Mouse (Mus musculus): Measurements from ENCODE around the gene Ptpre. TPM values are rescaled to one million over a fixed set of nuclear protein-coding genes. Genes with fewer than 3 reads are reported as not detected.
A peak's percentile ranks its signal among the peaks of the same experiment; 100 is the strongest.

The Ptpre gene
- total RNA-seq, 2 experiments from 2014 or later: 6.1 to 13.0 TPM

- no peak for ATAC-seq (replicated peaks; ENCODE audit: low FRiP score, poor library complexity, severe bottlenecking)
These were observed 8.8 kb upstream of the Ptpre start, which contains the start of gene Clrn3 for GRCm38 (mm10) chr7:135528515-135528914. Clrn3 (minus strand) TSS chr7:135528654.

DNA sequence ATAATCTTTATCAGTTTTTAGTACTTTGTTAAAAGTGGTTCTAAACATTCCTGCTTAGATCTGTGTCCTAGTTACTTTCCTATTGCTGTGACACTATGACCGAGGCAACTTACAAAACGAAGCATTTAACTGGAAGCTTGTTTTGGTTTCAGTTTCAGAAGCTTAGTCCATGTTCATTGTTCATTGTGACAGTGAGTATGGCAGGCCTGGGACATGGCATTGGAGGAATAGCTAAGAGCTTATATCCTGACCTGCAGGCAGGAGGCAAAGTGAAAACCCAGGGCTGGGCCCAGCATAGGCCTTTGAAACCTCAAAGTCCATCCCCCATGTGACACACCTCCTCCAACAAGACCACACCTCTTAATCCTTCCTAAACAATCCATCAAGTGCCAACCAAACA lies 8.2 kb upstream of the Ptpre start:
- ATAC-seq (replicated peaks; ENCODE audit: low FRiP score, poor library complexity, severe bottlenecking): no peak

- no peak for ATAC-seq (replicated peaks; ENCODE audit: low FRiP score, poor library complexity, severe bottlenecking)
These were observed 2.6 kb upstream of the Ptpre start for GRCm38 (mm10) chr7:135534548-135535189.

GRCm38 (mm10) chr7:135535908-135536307 lies 1.4 kb upstream of the Ptpre start:
- ATAC-seq (replicated peaks; ENCODE audit: low FRiP score, poor library complexity, severe bottlenecking): no peak

DNA sequence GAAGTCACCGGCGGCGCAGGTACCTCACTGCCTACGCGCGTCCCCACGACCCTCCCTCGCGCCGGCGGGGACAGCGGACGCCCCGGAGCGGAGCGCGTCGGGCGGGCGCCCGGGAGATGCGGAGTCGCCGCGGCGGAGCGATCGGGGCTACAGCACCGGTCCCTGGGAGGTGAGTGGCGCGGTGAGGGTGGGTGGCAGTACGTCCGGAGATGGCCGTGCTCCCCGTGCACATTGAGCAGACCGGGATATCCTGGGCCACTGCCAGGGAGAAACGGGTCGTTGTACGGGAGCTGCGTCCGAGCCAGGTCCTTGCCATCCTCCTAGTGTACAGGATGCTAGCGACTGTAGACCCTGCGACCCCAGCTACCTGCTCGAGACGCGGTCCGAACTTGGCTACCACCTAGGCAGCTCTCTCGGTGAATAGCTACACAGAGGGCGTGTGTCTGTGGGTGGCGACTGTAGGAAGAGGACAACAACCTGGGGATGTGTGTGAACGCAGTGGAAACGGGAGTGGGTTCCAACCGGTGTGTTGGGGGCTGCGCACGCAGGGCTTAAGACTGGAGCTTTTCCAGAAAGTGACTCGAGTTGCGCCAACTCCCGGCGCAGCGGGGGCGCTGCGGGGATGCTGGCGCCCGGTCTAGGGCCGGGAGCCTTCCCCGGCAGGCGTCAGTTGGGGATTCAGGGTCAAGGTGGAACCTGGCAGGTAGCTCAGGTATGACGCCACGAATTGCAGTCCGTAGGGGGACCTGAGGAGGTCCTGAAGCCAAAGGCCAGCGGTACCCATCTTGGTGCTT lies 864 bp downstream of the Ptpre start:
- 0 out of 2 replicates have a peak, but pooled peaks have one; percentile 1 for ATAC-seq (replicated peaks; ENCODE audit: low FRiP score, poor library complexity, severe bottlenecking)

- ATAC-seq (replicated peaks; ENCODE audit: low FRiP score, poor library complexity, severe bottlenecking): no peak
These were observed 2.1 kb downstream of the Ptpre start for GRCm38 (mm10) chr7:135539429-135539828.

DNA sequence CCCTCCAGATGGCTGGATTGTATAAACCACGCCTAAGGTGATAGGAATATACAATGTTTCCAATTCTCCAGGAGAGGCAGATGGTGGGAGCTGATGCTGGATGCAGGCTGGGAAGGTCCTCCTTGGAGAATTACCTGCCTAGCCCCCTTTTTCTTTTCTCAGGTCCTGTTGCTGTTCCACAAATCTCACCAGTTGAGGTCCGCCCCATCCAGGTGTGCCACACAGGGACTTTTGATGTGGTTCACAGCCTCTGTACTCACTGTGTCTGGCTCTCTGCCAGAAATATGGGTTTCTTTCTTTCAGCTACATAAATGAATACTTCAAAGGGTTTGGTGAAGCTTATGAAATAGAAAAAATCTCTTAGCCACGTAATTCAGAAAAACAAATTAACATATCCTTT lies 5.0 kb downstream of the Ptpre start:
- ATAC-seq (replicated peaks; ENCODE audit: low FRiP score, poor library complexity, severe bottlenecking): no peak

- no peak for ATAC-seq (replicated peaks; ENCODE audit: low FRiP score, poor library complexity, severe bottlenecking)
These were observed 5.8 kb downstream of the Ptpre start for GRCm38 (mm10) chr7:135543033-135543432.

DNA sequence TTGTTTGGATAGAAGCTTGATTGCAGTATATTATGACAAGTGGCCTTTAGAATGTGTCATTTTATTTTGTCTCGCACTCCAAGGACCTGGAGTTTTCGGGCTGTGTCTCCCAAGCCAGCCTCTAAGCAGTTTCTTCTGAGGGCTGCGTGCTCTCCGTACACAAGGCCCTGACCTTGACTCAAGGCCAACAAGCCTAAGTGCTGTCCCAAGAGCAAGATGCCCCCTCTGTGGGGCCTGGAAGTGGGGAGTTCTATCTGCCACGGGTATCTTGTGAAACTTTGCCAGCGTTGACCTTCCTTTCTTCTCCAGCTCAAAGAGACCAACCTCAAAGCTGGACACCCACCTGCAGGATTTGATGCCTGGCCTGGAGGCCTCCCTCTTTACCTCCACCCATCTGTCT lies 7.0 kb downstream of the Ptpre start:
- ATAC-seq (replicated peaks; ENCODE audit: low FRiP score, poor library complexity, severe bottlenecking): no peak

DNA sequence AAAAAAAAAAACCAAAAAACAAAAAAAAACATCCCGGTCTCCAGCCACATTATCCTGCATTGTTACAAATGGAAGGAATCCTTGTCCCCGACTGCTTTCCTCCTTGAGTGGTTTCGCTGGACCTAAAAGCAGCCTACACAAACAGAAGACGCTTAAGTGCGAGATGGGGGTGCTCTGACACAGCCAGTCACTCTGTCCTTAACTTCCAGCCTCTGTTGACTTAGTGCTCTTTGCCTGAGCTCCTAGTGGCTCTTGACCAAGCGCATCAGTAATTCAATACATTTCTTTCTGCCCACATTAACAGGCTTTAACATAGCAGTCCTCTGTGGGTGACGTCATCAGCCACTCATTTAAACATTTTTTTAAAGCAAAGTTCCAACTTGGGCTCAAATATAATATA lies 8.7 kb downstream of the Ptpre start:
- ATAC-seq (replicated peaks; ENCODE audit: low FRiP score, poor library complexity, severe bottlenecking): no peak

DNA sequence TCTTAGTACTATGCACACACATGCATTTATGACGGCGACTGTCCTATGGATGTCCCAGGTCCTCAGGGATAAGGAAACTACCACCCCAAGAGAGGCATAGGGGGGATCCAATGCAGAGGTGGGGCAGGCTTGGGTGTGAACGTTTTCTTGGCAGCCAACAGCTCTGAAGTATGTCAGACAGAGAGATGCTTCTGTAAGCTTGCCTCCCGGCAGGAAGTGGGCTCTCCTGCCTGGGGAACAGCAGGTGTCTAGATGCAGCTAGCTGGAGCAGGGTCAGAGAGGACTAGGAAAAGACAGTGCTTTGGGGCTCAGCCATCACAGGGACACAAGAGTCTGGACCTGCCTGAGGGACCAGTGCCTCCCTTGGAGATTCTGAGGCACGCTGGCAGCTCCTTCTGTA lies 9.2 kb downstream of the Ptpre start:
- no peak for ATAC-seq (replicated peaks; ENCODE audit: low FRiP score, poor library complexity, severe bottlenecking)

GRCm38 (mm10) chr7:135548434-135548833 lies 11.2 kb downstream of the Ptpre start:
- ATAC-seq (replicated peaks; ENCODE audit: low FRiP score, poor library complexity, severe bottlenecking): no peak

DNA sequence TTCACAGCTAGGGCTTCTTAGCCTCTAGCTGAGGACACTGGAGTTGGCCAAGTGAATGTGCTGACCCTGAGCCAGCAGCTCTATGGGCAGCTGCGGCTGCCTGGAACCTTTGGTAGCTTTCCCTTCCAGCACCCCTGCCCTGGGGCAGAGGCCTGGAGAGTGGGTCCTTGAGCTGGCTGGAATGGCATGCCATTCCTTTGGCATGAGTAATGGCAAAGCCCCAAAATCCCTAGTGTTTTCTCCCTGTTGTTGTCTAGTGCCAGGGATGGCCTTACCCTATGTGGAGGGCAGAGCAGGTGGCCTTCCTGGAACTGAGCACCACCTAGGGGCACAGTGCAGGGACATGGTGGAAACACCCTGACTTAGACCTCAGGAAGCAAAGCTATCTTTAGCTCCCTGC lies 14.3 kb downstream of the Ptpre start:
- no peak for ATAC-seq (replicated peaks; ENCODE audit: low FRiP score, poor library complexity, severe bottlenecking)

DNA sequence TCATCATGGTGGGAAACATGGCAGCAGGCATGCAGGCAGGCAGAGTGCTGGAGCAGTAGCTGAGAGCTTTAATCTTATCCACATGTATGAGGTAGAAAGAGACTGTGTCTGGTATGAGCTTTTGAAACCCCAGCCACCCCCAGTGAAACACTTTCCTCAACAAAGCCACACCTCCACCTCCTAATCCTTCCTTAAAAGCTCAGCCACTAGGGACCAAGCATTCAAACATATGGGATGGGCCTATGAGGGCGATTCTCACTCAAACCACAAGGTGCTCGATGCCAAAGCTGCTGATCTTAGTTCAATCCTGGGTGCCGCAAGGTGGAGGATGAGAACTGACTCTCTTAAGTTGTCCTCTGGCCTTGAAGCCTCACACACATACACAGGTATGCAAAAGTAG lies 16.3 kb downstream of the Ptpre start:
- ATAC-seq (replicated peaks; ENCODE audit: low FRiP score, poor library complexity, severe bottlenecking): no peak

DNA sequence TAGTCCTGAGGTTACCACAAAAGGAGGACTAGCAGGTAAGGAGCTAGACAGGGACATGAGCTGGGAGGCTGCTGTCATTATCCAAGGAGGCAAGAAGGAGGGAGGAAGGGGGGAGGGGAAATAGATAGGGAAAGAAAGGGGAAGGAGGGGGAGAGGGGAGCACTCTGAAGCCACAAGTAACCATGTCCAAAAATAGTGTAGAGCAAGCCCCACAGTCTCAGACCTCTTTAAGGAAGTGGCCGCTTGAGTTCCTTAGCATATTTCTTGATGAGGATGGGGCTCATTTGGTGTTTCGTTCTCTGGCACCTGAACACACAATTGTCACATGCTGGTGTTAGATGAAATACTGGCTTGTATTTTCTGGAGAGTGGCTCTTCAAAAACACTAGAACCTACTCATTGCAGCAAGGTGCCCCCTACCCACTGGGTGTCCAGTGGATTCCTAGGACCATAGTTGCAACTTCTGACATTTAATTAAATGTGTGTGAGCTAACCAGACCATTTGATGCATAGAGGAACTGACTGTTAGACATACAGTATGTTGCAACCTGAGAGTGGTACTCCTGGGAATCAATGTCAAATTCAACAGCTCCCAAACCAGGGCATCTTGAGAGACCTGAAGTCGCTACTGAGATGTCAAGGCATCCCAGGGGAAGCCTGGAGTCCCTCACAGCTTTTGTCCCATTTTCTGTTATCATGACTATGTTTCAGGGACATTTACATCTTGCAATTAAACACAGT lies 19.6 kb downstream of the Ptpre start:
- ATAC-seq (replicated peaks; ENCODE audit: low FRiP score, poor library complexity, severe bottlenecking): no peak

- ATAC-seq (replicated peaks; ENCODE audit: low FRiP score, poor library complexity, severe bottlenecking): no peak
These were observed 23.0 kb downstream of the Ptpre start for GRCm38 (mm10) chr7:135560280-135560679.

DNA sequence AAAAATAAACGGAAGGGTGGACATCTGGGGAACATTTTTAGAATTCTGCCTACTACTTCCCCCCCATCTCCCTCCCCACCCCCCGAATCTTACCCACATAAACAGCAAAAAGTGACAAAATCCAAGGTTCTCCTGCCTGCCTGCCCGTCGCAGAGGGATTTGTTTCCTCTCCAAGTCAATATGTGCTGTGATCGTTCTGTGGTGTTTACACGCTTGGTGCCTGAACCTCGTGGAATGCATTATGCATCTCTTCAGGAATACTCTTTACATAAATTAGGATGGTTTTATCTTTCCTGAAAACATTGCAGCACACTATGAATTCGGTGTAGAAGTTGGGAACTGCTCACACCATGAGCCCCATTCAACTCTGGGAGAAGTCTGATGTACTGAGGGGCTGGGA lies 26.7 kb downstream of the Ptpre start:
- ATAC-seq (replicated peaks; ENCODE audit: low FRiP score, poor library complexity, severe bottlenecking): no peak

DNA sequence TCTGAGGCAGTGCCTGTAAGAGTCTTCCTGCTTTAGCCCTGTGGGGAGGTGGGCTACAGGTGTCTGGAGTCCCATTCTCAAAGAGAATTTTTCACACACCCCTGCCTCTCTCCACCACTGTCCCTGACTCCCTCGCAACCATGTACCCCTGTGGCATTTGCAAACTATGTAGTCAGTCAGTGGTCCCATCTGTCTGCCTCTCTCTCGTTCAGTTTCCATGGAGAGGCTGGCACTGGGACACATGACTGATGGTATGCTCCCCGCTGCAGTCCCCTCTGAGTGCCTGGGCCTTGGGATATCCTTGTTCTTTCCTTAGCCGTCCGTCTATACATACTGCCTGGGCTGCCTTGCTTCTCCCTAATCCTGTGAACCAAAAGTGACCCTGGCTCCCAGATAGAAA lies 28.7 kb downstream of the Ptpre start:
- 0 out of 2 replicates have a peak, but pooled peaks have one; percentile 36 for ATAC-seq (replicated peaks; ENCODE audit: low FRiP score, poor library complexity, severe bottlenecking)

DNA sequence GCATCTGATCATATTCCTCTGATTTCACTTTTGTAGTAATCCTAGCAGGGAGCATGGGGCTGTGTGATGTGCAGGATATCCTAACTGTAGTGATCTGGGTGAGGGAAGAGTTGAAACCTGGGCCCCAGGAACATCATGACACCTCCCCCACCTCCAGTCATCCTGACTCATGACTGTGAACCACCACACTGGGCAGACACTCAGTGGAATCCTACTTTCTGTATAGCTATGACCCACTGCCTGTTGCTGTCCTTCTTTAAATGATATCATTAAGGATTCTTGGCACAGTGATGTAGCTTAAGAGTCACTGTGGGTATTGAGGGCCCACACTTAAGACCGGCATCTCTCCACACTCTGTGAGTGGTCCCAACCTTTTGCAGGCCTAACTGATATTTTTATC lies 30.3 kb downstream of the Ptpre start:
- no peak for ATAC-seq (replicated peaks; ENCODE audit: low FRiP score, poor library complexity, severe bottlenecking)

GRCm38 (mm10) chr7:135568550-135568949 lies 31.3 kb downstream of the Ptpre start:
- no peak for ATAC-seq (replicated peaks; ENCODE audit: low FRiP score, poor library complexity, severe bottlenecking)

- ATAC-seq (replicated peaks; ENCODE audit: low FRiP score, poor library complexity, severe bottlenecking): no peak
These were observed 34.1 kb downstream of the Ptpre start for GRCm38 (mm10) chr7:135571392-135571791.
